In genomic region chr1:92648673-92649072, GRCm38 (mm10) we compare ENCODE assay signal across 7 mouse cellular contexts. TPM values are rescaled to one million over a fixed set of nuclear protein-coding genes. Genes with fewer than 3 reads are reported as not detected.
DNase-seq lines count a peak whose midpoint lies in the region; ATAC-seq and TF ChIP-seq lines count a peak whose summit lies in the region.

Gene Otos, minus strand, starts transcription at chr1:92648841.

- no peak within 1 kb of the TSS for H3K4me3 ChIP-seq in forebrain, postnatal 0 days (ENCODE audit: low read depth, low read length)
- H3K4me3 ChIP-seq in hindbrain, embryonic 15.5 days = no peak within 1 kb of the TSS

- H3K4me1 ChIP-seq in forebrain, postnatal 0 days (ENCODE audit: insufficient read depth) = no peaks in the 10 kb centered on the region
- H3K4me1 ChIP-seq in hindbrain, embryonic 15.5 days (replicated peaks) = peaks cover 6% of the 10 kb centered on the region

- no peaks in the 10 kb centered on the region; the same call in 1 of the 2 replicates for H3K27me3 ChIP-seq in forebrain, postnatal 0 days (ENCODE audit: insufficient read depth, low read length)
- H3K27me3 ChIP-seq in hindbrain, embryonic 15.5 days = no peaks in the 10 kb centered on the region

- peak; percentile 80 for DNase-seq in R1 (ENCODE audit: low read depth, low spot score)
- peak; percentile 75 for DNase-seq in cerebellum, adult 11-12 months
- peak; percentile 81 for DNase-seq in forebrain, postnatal 0 days
- DNase-seq in left cerebral cortex, adult 18-20 months (ENCODE audit: low spot score in 2 of 2) = peak; percentile 72 to 79
- peak; percentile 72 to 83 for DNase-seq in right cerebral cortex, postnatal 10 days (ENCODE audit: low spot score in 2 of 2)

- no peaks in the 10 kb centered on the region for H3K36me3 ChIP-seq in forebrain, postnatal 0 days (ENCODE audit: insufficient read depth)
- no peaks in the 10 kb centered on the region for H3K36me3 ChIP-seq in hindbrain, embryonic 15.5 days

- H3K4me2 ChIP-seq in forebrain, postnatal 0 days (ENCODE audit: low read depth) = no peak within 1 kb of the TSS
- peak within 1 kb of the TSS; percentile 30; the same call in 1 of the 2 replicates for H3K4me2 ChIP-seq in hindbrain, embryonic 15.5 days

- TF ChIP-seq CTCF in forebrain, postnatal 0 days (IDR thresholded peaks at IDR 0.05; ENCODE audit: low read depth) = peak; percentile 83

- no peak within 1 kb of the TSS for H3K9ac ChIP-seq in forebrain, postnatal 0 days
- no peak within 1 kb of the TSS for H3K9ac ChIP-seq in hindbrain, embryonic 15.5 days

- peak; percentile 74 for ATAC-seq in forebrain, postnatal 0 days
- peak; percentile 57 for ATAC-seq in hindbrain, embryonic 15.5 days (ENCODE audit: low FRiP score, low read depth)
- ATAC-seq in megakaryocyte, adult 5-6 weeks (ENCODE audit: poor library complexity, severe bottlenecking) = peak; percentile 66

- H3K9me3 ChIP-seq in forebrain, postnatal 0 days (ENCODE audit: low read length) = no peaks in the 10 kb centered on the region
- no peaks in the 10 kb centered on the region for H3K9me3 ChIP-seq in hindbrain, embryonic 15.5 days

- no peak within 1 kb of the TSS for H3K27ac ChIP-seq in forebrain, postnatal 0 days (ENCODE audit: low read depth, low read length)
- H3K27ac ChIP-seq in hindbrain, embryonic 15.5 days (replicated peaks) = no peak within 1 kb of the TSS

- 25% methylated on average over 8 of the region's 8 CpGs for WGBS in forebrain, postnatal 0 days
- WGBS in hindbrain, embryonic 15.5 days = 27% methylated on average over 8 of the region's 8 CpGs

RNA-seq across cellular contexts. Expression of gene Otos, which starts in this region (rescaled TPM):
- 0.08 TPM in 1 of 2 replicates, not detected in the other for total RNA-seq in forebrain, postnatal 0 days (2014; rRNA removed)
- 0.21 and 0.92 TPM in 2 replicates for polyA plus RNA-seq in forebrain, postnatal 0 days (2015; fragmentation: Nextera tagmentation; extraction: Ambion mirVana)
- polyA plus RNA-seq in hindbrain, embryonic 15.5 days (2015; fragmentation: Nextera tagmentation; extraction: Ambion mirVana) = 0.26 and 0.54 TPM in 2 replicates
- total RNA-seq in left cerebral cortex, adult 18-20 months (2021) = not detected
- total RNA-seq in megakaryocyte, adult 5-6 weeks (2015) = 0.85 and 2.8 TPM in 2 replicates
- 0.53 and 1.8 TPM in 2 replicates for total RNA-seq in megakaryocyte, adult 5-6 weeks (2017)

Comparison
In these comparisons a context has a peak if more than half of its experiments do, and no peak if none do; other contexts are left out.
1. Peak in DNase-seq and ATAC-seq in forebrain, postnatal 0 days; RNA of the gene not detected or under 1 TPM.
2. Peak in ATAC-seq and H3K4me2 ChIP-seq in hindbrain, embryonic 15.5 days; RNA of the gene not detected or under 1 TPM.
3. Peak in DNase-seq in left cerebral cortex, adult 18-20 months; RNA of the gene not detected or under 1 TPM.